Mouse (Mus musculus) gastrocnemius, postnatal 10 days (tissue): ENCODE data around the gene Rtp2. TPM values are rescaled to one million over a fixed set of nuclear protein-coding genes. Genes with fewer than 3 reads are reported as not detected.

Source experiments
- DNase-seq: peaks from one replicate; pipeline ENCODE4 v3.0.0; 2021; ENCODE audit warnings: mixed read lengths
- long read RNA-seq, 2 experiments: library from polyadenylated mRNA; stranded (forward); transcript quantifications; one replicate each; pipeline ENCODE4 v2.0.0; 2021
- total RNA-seq, 2 experiments: library from RNA; stranded (reverse); gene quantifications; 2 replicates each; pipeline ENCODE4 v1.2.3; 2021

Gene Rtp2
- not detected for total RNA-seq
- long read RNA-seq, experiment 1, result 0 reads
- long read RNA-seq, experiment 2, result 0 reads

DNA sequence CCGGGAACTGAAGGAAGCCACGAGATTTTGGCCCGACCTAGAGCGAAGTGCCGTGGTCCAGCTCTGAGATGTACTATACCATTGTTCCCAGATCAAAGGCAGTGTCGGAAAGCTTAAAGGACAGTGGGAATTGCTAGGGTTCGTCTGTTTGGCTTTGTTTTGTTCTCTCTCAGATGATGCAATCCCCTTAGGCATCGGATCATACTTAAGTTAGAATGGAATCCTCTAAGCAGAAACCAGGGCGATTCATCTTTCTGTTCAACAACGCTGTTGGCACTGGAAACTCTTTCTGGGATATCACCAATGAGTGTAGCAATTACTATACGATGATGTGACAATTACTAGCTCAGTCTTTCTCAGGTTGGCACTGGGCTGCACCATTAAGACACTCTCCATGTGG is at the start of gene Rtp2:
TSS of gene Rtp2 (minus strand) at position 101 of the 400 bp plus-strand sequence.
- DNase-seq, result no peak

DNA sequence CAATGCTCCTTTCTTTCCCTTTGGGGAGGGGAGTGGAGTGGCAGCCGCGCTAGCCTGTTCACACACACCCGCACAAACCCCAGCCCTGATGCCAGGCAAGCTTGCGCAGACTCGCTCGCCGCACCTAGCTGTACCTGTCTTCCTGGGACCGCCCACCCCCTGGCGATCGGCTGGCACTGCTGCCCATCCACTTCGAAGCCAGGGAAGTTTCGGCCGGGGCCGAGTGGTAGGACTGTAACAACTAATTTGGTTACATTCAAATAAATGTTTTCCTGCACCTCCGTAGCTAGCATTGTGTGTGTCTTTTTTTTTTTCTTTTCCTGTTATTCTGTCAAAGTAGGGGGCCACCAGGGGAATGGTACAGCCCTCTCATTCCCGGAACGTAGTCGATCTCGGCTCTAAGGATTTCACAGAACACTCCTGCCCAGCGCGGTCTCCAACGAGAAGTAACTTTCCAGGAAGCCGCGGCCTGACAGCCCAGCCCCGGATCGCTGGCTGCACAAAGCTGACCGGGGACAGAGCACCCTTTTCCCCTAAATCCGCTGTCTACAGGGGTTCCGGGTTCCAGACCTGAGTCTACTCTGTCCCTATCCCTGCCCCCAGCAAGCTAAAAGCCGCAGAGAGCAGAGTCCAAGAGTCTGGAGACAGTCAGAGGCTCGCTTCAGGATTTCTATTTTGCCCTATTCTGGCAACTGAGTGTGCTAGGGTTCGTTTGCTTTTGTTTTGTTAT is 49.0 kb upstream of the Rtp2 start:
- DNase-seq, result no peak

DNA sequence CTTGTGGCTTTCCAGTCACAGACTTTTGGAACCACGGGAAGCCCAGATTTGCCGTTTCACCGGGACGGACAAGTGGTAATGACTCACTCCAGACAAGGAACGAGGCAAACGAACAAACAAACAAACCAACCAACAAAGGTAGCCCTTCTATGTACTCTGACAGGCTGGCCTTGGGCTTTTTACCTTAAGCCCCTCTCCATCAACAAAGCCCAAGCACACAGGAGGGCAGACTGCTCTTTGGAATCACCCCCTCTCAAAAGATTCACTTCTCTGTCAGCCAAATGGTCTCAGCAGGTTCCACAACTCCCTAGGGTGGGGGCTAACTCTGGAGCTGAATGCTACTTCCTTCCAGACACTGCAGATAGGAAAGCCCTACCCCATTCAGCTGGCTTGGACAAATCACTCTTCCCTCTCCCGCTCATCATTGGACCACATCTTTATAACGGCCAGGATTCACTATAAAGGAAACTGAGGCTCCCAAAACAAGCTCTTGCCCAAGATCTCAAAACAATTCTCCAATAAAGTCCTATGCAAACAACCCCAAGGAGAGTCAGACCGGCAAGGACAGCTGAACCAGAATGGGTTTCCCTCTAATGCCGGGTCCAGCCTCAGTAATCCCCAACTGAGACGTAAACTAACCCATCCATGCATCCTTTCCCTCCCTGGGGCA is 48.1 kb upstream of the Rtp2 start:
- DNase-seq, result no peak

DNA sequence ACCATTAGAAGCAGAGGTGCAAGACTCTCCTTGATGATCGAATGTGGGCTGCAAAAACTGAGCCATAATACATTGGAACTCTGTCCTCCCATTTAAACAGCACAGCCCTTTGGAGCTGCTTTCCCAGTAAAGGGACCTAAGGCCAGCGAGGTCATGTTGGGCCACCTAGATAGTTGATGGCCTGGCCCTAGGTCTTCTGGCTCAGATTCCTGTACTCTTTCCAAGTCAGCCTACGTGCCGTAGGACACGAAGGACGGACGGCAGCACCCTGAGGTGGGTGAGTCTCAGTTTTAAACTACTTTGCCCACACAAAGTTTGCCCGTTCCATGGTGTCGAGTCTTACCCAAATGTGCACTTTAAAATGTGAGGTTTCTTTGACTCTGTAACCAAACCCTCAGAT is 47.3 kb upstream of the Rtp2 start:
- DNase-seq, result no peak

DNA sequence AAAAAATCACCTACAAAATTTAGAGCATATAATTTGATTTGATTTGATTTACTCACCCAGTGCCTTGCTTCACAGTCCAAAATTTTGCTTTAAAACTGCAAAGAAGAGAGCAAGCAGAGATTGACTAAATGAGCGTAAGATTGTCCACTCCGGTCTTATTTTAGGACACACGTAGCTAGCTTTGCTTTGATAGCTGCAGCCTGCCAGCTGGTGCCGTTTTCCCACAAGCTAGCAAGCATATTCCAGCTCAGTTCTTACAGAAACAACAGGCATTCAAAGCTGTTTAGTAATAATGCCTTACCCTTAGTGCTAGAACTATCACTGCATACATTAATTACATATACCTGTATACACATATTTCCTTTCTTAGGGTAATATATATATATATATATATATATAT is 46.3 kb upstream of the Rtp2 start:
- no peak for DNase-seq

DNA sequence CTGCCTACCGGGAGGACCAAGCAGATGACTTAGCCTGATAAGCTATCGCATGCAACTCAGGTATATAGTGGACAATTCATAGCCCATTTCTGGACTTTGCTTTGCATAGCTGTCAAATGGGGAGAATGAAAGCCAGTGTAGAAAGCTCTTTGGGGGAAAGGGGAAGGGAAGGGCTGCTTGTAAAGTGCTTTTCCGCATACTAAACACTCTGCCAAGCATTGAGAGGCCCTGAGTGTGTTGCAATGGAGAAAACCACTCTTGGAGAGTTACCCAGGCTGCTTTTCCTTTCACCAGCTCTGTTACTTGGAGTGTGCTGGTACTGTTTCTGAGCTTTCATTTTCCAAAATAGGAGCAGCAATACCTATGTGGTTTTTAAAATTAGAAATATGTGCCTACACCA is 45.5 kb upstream of the Rtp2 start:
- DNase-seq, result no peak

DNA sequence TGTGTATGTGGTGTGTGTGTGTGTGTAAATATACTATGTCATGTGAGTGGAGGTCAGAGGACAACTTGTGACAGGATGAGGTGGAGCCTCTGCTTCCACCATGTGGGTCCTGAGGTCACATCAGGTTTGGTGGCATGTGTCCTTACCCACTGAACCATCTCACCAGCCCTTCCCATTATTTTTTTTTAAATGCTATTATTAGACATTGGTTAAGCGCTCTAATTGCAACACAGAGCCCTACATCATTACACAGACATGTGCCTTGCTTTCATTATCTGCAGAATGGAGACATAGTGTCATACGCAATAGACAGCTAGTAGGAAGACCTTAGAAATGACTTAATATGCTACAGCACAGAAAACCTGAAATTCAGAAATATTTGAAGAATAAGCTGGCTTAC is 44.0 kb upstream of the Rtp2 start:
- no peak for DNase-seq

DNA sequence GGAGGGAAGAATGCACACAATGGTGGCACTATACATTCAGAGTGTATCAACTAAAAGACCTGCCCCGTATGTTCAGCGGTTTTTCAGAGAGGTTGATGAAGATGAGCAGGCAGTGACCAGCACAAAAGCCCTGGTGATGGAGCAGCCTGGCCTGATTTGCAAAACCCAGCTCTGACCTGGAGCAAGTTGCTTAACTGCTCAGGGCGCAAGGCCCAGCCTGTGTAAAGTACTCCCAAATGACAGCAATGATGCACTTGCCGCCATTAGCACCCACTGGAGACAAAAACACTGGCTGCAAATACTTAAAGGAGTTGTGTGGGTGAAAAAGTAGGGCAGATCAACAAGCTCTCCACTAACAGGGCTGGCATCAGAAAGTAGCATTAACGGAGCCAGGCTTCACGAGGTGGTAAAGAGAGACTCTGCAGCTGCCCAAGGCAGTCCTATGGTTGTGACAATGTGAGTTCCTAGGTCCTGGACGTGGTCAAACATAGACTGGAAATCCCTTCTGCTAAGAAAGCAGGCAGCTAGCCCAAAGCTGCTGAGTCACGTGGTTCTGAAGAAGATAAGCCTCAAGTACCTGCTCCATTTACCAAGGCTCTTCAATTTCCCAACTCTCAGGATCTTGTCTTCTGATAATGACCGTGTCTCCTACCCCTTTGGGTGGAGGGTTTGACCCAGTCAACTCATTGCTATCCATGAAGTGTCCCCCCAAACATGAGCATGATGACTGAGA is 41.6 kb upstream of the Rtp2 start:
- no peak for DNase-seq

DNA sequence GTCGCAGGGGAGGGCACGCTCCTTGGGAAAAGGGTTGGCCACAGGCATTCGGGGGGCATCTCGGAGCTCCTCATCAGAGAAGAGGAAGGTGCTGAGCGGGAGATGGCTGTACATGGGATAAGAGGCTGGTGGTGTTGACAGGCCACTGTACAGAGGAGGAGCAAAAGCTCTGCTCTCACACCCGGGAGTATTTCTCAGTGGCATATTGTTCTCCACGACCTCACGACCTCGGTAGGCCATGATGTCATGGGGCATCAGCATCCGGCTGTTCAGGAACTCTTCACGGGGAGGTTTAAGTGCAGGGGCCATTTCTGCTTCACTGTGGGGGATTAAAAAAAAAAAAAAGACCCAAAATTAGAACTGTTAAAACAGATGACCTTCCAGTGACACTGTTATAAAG is 40.7 kb upstream of the Rtp2 start:
- no peak for DNase-seq

DNA sequence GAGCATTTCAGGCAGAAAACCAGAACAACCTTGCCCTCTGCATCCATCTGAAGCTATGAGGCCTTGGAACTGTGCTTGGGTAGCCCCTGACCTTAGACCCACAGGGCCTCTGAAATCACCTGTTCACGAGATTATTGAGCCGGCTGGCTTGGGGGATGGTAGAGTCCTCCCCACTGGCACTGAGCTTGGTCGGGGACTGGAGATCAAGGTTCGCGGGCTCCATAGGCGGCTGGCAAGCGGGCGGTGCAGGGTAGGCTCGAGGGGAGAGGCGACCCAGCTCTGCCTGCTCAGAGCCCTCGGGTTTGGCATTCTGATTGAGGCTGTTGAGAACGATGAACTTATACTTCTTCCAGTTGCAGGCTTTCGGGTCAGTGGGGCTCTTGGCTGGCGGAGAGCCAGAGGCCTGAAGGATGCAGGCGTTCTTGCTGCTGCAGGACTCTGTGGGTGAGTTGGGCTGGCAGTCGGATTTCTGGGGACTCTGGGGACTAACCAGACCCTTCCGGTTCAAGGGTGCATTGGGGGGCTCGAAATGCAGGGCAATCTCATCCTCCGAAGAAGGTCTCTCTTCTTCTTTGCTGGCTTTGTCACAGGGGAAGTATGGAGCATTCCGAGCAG is 40.0 kb upstream of the Rtp2 start:
- no peak for DNase-seq

DNA sequence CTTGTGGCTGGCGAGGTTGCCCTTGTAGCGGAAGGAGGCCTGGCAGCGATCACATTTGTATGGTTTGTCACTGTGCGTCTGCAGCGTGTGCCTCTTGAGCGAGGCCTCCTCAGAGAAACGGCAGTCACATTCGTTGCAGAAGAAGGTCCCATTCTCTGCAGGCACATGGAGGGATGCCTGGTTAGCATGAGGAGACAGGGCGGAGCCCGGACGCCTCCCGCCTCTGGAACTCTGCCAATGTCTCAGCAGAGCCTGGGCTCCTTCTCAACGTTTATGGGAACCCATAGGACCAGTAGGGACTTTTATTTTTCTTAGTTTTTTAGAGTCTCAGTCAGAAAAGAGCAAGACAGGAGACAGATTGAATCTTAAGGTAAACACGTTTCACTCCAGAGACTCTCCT is 37.7 kb upstream of the Rtp2 start:
- no peak for DNase-seq

DNA sequence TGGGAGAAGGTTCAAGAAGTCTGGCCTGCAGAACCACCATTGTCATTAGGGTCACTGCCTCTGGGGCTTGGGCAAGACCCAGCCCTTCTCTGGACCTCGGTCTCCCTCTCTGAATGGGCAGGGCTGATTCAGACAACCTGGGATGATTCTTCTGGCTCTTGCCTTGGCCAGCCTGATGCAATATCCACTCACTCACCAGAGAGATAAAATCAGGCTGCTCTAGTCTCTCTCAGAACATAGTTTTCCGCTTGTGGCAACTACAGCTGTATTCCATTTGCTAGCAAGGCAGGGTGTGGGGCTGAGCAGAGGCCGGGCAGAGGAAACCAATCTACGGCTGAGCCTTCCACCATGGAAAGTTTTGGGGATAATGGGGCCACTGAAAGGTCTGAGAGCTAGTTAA is 36.7 kb upstream of the Rtp2 start:
- no peak for DNase-seq

DNA sequence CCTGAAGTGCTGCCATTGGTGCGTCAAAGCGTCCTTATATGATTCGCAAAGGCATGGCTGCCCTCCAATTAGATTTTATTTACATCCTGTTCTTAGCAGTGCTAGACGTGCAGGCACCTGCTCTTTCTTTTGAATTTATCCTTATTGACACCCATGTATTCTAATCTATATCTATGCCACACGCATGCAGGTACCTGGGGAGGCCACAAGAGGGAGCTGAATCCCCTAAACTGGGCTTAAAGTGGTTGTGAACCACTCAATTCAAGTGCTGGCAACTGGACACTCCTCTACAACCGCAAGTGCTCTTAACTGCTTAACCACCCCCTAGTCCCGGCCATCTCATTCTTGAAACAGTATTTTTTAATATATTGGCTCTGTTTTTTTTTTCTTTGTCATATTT is 35.1 kb upstream of the Rtp2 start:
- no peak for DNase-seq

DNA sequence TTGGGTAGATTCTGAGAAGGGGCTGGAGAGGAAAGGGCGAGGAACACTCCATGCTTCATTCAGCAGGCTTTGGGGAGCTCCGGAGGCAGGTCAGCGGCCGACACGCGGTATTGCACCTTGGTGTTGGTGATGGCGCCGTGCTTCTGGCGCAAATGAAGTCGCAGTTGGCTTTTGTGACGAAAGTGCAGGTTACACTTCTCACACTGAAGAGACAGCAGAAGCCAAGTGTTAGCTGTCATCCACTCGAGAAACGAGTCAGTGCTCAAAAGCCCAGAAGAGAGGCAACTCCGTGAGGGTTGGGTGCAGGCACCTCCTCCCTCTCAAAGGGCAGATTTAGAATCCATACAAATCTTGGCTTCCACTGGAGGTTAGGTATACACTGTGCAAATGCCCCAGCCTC is 33.9 kb upstream of the Rtp2 start:
- no peak for DNase-seq

DNA sequence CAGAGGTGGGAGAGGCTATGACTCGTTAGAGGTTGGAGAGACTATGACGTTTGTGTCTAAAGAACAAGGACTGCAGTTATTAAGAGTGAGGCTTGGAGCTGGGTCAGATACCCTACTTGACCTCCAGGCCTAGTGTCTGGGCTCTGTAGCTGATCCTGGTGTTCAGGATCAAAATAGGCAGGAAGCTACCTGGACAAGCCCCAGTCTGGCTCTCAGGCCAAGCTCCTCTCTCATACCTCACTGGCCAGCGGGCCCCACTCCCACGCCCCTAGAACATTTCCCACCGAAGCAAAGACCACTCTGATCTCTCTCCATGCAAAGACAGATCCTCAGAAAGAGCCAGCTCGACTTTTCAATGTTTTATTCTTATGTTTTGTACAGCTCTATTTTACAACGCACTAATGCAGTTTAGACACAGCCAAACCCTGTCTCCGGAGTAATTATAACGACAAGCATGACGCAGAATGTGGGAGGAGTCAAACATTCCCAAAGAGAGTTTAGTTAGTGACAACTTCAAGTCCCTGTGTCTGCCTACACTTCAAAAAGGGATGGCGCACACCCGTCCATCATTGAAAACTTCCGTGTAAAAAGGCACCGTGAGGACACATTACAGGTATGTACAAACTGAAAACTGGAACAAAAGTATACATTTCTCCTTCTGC is 32.6 kb upstream of the Rtp2 start:
- no peak for DNase-seq

DNA sequence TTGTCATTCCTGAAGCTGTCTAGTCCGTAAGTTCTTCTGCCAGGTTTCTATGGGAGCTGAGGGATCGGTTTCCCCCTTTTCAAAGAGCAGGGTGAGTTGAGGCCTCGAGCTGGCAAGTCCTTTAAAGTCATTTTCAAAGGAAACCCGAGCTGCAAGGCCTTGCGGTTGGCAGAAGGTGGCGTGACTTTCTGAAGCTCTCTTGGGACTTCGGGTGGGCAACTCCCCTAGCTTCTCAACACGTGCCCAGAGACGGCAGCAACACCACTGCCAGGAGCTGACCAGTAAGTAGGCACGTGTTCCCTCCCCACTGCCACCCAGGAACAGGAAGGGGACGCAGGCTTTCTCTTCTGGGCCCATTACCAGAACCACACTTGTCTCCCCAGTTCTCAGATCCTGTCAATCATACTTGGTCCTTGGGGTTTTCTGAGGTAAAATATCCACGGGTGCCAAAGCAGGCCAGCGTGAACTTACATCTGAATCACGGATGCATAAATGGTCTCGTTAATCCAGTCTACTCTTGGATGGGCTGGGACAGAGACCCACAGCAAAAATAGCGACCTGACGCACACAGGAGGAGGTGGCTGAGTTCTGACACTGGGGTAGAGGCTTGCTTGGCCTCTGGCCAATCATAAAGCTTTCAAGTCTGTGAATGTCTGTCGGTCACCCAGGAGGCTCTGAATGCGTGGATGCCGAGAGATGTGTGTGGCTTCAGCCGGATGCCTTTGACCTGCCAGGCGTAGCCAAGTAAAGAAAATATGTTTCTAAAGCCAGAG is 31.9 kb upstream of the Rtp2 start:
- DNase-seq, result peak; percentile 26

DNA sequence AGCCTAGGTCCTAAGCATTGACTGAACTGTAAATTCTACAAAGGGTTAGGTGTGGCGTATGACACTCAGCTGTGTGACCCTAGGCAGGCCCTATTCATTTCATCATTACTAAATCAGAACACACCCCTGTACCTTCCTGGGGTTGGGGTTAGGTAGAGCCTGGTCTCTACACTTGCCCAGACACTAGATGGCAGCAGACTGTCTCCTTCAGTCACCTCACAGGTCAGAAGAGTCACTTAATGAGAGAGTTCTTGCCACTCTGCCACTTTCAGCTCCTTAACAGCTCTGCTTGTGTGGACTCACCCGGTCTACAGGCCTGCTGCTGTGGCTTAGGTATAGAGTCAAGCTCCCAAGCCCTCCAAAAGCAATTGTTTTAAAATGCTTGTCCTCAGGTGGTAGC is 30.2 kb upstream of the Rtp2 start:
- DNase-seq, result no peak

DNA sequence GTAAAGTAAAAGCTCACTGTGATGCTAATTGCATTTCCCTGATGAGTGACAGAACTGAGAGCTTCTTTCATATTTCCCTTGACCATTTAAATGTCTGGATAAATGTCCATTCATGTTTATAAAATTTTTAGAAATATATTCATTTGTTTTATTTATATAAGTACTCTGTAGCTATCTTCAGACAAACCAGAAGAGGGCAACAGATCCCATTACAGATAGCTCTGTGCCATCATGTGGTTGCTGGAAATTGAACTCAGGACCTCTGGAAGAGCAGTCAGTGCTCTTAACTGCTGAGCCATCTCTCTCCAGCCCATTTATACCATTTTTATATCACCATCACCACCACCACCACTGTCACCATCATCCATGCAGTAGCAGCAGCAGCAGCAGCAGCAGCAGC is 26.7 kb upstream of the Rtp2 start:
- no peak for DNase-seq

DNA sequence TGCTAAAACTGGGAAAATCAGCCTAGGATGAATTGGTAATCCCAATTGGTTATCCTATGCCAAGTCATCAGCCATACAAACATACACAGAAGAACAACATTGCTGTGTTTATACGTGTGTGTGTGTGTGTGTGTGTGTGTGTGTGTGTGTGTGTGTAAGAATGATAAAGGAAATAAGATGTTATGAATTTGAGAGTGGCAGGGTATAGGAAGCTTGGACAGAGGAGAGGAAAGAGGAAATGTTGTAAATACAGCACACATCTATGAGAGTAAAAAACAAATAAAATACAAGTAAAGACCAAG is 21.7 kb upstream of the Rtp2 start:
- DNase-seq, result no peak

DNA sequence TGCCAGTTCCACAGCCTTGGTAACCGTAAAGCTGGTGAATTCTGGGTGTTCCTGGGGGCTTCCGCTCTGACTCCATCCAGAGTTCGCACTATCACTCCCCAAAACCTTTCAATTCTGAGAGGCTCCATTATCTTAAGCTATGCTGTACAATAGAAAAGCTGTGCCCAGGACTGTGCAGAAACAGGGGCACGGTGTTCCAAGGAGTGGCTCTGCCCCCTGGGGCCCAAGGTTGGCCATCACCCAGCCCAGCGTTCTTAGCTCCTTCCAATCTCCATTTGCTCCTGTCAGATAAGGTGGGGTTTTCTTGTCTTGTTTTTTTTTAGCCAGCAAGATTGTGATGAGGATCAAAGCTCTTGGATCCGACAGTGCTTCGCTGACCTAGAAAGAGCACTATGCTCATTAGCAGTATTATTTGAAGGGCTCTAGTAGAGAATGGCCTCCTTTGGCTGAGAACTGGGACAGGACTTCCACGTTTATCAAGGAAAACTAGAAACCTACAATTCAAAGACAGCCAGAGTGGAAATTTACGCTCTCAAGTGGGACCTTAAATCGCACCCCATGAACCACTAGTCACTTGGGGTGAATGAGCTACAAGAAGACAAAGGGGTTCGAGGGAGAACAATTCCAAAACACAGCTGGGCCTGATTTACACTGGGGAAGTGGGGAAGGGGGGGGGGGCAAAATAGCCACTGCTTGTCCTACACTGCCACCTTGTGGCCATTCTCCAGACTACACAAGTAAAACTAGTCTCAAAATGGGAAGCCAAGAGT is 21.2 kb upstream of the Rtp2 start:
- peak; percentile 73 for DNase-seq

DNA sequence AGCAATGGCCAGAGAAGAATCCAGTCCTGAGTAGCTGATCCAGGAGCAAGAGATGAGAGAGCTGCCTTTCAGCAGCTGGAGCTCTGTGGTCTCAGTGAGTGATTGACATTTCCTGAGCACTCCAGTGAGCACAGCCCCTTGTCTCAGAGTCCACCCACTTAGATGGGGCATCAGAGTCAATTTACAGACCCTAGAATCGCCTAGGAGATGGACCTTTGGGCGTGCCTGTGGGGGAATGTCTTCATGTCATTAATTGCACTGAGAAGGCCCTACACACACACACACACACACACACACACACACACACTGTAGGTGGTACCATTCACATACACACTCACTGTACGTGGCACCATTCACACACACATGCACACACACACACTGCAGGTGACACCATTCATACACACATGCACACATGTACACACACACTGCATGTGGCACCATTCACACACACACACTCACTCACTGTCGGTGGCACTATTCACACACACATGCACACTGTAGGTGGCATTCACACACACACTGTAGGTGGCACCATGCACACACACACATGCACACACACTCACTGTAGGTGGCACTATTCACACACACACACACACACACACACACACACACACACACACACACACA is 20.0 kb upstream of the Rtp2 start:
- DNase-seq, result no peak
